Mouse (Mus musculus) 416B (cell line): Measurements from ENCODE around the gene Grik1.

Source experiments
- DNase-seq: peaks from one replicate; pipeline ENCODE4 v3.0.0; 2011; ENCODE audit warnings: low read depth

Grik1 gene

DNA sequence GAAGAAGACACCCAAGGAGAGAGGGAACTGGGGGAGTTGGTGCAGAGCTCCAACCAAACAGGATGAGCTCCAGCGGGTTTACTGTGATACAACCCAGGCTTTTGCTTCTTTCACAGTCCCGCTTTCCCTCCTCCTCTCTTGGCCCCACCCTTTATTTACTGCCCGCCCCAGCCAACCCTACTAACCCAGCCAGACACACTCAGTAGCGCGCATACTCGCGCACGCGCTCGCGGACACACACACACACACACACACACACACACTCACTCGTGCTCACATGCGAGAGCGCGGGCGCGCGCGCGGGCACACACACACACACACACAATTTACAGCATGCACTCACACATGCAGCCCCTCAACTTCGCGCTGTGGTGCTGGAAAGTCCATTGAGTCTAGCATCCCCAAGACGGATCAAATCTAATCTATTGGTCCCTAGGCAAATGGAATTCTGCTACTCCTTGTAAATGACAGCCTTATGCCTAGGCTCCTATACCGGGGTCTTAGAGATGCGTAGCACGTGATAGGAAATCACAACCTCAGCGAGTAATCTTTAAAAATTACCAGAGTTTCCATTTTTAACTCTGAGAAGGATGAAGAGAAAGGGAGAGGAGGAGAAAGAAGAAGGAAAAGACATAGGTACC is at the start of gene Grik1:
Gene Grik1, minus strand, starts transcription at position 134 of the 641 bp plus-strand sequence.
- DNase-seq, result no peak

- DNase-seq, result no peak
Measured at GRCm38 (mm10) chr16:88294209-88294608, 4.1 kb upstream of the Grik1 start.

DNA sequence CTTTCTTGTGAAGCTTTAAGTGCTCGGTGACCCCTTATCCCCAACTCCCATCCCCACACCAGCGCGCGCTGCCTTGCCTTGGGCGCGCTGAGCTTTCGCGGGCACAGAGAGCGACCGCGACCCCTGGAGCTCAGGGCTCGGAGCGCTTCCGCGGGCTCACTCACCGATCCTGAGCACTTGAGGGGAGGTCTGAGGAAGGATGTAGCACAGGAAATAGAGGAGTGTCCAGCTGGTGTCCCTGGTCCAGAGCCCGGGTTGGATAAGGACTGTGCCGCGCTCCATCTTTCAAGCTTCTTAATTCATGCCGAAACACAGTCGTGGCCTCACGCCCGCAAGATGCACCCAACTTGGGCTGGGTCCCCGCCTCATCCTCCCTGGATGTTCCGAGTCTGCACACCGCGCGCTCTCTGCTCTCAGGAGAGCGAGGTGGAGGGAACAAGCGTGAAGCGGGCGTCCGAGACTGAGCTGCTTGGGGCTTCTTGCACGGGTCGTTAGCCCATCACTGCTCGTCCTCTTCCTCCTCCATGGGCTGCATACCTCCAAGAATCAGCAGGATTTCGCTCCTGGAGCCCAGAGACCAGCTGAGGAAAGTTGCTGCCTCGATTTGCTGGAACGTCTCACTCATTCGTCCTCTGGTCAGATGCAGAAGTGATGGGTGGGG is 514 bp downstream of the Grik1 start:
- no peak for DNase-seq

DNA sequence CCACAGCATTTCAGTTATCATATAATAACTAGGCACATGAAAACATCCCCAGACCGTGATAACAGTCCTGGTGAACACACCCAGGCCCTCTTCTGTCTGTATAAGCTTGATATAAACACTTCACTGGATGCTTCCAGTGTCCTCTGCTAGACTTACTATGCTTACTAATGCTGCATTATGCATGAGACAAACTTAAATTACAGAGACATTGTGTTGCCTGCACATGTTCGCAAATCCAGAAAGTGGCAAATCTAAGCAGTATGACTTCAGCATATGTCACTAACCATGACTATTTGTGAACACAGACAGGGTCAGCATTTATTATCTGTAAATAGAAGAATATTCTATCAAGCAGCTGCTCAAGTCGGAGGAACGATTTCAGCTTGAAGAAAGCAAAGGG is 31.7 kb downstream of the Grik1 start:
- DNase-seq, result no peak

DNA sequence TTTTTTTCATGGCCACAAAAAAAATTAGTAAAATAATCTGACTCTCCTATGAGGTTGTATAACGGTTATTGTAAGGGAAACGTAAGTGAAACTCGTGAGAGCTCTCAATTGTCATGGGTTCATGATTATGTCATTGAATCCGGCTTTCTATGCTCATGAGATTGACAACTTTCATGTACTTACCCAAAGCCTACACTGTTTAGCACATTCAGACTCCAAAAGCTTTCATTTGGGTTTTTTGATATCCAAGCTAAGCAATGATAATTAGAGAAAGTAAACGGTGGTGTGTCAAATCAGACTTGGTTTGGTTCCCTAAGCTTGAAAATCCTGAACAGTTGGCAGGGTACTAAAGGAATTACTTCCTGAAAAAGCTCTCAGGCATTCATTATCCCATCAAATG is 33.0 kb downstream of the Grik1 start:
- no peak for DNase-seq

DNA sequence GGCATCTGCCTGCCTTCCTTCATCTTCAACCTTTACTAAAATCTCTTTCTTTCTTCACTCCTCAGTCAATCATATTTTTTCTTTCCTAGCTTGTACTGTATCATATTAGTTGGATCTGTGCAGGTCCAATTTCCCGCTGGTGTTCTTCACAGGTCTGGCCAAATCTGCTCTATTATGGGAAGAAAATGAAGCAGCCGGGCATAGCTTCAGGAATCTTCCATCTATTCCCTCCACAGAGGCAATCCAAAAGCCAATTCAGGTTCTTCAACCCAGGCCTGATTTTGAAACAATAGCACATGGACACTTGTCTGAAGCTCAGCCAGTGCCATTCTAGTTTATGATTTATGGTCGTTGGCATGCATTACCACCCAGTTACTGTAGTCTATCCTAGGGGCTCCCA is 34.0 kb downstream of the Grik1 start:
- DNase-seq, result no peak

GRCm38 (mm10) chr16:88252676-88253075 is 37.4 kb downstream of the Grik1 start:
- DNase-seq, result no peak

DNA sequence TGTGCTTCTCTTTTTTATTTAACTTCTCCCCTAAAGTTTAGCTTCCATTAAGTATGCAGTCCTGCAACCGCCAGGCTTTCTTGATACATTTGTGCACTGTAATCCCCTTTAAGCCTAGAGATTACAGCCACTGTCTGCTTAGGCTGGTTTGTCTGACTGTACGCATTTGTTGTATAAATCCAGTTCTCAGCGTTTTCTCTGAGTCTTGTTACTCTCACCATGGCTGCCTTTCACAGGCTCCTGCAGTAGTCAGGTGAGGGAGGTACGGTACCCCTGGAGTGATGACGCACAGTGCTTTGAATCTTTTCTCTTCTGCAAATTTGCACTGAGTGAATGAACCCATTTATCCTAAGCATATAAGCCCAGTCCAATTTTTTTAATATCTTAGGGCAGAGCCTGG is 39.0 kb downstream of the Grik1 start:
- no peak for DNase-seq

DNA sequence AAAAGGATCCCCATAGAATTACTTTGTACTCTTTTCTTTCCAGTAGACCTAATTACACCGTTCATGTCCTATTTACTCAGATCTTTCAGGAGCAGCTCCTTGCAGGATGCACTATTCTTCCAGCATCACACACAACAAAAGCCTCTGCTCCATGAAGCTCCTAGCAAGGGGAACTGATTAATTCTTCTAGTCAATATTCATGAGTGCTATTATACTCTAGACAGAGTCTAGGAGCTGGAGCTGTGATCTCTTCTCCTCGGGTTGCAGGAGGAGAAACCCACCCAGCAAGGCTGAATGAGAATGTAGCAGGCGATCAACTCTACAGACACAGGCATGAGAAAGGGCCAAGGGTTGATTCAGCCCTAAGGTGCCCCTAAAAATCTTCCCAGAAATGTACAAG is 40.2 kb downstream of the Grik1 start:
- DNase-seq, result no peak

DNA sequence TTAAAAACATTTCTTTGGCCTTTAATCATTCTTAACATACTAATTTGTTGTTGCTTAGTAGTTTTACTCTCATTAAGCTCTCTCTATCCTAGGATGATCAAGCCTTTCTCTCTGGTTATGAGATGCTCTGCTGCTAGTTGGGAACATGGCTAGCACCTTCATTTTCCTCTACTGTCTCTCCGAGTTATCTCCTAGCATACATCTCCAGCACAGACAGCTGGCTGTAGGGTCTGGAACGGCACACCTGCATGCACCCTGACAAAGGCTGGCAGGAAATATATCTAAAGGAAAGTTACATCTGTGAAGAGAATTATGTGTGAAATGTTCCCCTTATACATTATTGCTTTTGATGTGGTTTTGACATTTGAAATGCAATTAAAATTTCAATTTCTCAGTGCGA is 42.5 kb downstream of the Grik1 start:
- DNase-seq, result no peak

- DNase-seq, result no peak
Measured at GRCm38 (mm10) chr16:88244658-88245057, 45.4 kb downstream of the Grik1 start.

- no peak for DNase-seq
Measured at GRCm38 (mm10) chr16:88225616-88226015, 64.4 kb downstream of the Grik1 start.

- no peak for DNase-seq
Measured at GRCm38 (mm10) chr16:88221932-88222331, 68.1 kb downstream of the Grik1 start.

GRCm38 (mm10) chr16:88212531-88212930 is 77.5 kb downstream of the Grik1 start:
- no peak for DNase-seq

- DNase-seq, result peak; percentile 29
Measured at GRCm38 (mm10) chr16:88211852-88212251, 78.2 kb downstream of the Grik1 start.

DNA sequence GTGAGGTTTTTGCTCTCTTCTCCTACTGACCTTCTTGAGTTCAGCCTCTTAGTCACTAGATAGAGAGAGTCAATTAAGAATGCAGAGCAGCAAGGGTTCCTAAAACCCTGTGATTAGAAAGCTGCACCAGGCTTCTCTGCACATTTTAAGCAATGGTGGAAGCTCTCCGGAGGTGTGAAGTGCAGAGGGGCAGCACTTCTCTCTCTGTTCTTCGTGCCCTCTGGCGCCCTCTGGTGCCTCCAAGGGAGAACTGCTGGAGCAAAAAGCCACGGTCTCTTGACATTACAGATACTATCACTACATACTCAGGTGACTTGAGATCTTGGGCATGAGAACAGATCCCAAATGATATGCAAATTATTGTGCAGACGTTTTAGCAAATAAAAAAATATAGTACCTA is 85.7 kb downstream of the Grik1 start:
- DNase-seq, result peak; percentile 53

GRCm38 (mm10) chr16:88203985-88204384 is 86.1 kb downstream of the Grik1 start:
- DNase-seq, result no peak

DNA sequence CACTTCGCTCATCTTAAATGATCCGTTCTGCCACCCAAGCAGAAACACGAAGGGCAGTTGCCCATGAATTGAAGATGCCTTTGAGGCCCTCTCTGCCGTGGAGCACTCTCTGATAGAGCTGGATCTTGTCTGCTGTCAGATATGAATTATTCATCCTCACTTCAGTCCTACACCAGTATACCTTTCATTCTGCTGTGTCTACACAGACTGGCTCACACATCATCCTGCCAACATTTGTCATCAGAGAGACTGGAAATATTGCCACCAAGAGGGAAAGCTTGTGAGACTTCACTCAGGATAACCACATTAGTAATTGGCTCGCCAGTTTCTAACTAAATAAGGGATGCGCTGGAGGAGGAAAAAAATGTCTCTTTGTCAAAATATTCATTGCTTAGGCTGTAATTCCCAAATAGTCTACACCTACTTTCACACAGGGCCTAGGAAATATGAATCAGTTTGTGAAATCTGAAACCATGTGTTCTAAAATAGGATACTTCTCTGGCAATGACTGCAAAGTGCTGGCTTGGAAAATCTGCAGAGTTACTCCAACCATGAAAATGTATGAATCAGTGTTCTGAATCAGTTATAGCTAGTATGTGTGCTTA is 102.5 kb downstream of the Grik1 start:
- no peak for DNase-seq

- DNase-seq, result no peak
Measured at GRCm38 (mm10) chr16:88178813-88179212, 111.3 kb downstream of the Grik1 start.

- no peak for DNase-seq
Measured at GRCm38 (mm10) chr16:88177364-88177763, 112.7 kb downstream of the Grik1 start.

DNA sequence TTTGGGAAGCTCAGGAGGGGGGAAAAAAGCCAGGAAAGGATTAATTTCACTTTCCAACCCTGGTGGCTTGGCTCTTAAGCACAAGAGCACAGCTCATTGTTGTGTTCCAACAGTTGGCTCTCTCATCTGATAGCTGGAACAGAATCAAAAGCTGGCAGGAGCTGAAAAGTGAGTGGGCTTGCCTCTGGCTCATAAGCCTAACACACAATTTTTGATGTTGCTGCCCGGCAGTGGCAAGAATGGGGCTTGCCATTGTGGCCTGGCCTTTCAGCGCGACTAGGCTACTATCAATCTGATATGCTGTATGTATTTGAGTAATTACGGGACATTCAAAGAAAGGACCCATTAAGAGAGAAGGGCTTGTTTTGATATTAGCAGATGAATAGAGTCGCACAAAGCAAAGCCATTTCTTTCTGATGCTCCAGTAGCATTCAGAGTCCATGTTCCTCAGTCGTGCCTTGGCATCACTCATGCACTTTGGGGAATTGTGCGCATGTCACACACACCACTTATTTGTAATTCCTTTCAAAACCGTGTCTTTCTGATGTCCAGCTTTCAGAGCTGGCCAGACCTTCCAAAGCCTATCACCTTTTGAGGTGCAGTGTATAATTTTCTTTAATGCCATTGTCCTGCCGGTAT is 115.9 kb downstream of the Grik1 start:
- no peak for DNase-seq

DNA sequence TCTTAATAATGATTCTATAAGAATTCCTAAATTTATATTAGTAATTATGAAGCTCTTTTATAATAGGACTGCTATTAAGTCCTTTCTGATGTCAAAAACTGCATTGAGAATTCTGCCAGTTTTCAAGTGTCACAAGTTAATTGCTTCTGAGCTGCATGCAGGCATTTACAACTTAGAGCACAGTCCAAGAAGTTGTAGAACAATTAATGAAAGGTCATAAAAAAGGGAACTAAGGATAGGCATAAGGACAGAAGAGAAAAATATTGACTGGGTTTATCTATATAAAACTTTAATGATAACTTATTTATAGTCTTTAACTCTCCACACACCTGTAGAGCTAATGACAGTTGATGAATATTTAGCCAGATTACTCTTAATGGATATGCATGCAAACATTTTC is 123.5 kb downstream of the Grik1 start:
- no peak for DNase-seq

DNA sequence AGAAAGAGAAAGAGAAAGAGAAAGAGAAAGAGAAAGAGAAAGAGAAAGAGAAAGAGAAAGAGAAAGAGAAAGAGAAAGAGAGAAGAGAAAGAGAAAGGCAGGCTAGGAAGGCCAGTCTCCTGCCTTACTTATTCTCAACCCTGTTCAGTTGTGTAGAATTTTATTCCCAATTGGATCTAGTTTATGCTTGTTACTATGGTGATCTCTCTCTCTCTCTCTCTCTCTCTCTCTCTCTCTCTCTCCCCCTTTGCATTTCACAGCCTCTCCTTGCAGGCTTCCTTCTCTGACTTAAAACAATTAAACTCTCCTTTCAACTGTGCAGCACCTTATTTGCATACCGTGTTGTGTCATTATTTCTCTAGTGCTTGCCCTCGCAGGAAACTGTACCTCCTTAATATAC is 147.5 kb downstream of the Grik1 start:
- no peak for DNase-seq
